ENCODE assay signal across 8 mouse cellular contexts in the genomic region with DNA sequence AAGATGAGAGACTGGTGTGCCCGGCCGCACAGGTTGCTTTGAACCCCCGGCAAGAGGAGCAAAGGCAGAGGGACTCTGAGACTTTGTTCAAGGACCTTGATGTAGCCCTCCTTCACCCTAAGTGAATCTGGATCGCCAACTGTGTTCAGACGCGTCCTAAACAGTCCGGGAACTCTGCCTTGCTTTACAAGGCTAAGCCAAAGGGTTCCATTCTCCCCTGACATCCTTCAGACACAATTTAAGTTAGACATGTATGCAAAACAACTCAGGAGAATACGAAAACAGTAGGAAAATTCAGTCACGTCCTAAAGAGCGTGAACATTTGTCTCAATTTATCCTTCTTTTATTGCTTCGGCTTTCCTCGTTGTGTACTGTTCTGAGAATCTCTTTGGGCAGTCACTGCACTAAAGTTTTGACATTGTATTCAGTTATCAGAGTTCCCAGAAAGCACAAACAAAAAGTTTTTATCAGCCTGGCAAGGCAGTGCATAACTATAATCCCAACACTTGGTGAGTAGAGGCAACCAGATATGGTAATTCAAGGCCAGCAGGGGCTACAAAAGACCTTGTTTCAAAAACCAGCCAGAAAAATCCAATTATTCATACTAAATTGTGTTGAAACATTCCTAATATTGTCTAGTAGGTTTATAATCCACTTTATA. TPM values are rescaled to one million over a fixed set of nuclear protein-coding genes. Genes with fewer than 3 reads are reported as not detected.
A peak's percentile ranks its signal among the peaks of the same experiment; 100 is the strongest.
DNase-seq lines count a peak whose midpoint lies in the region; ATAC-seq and TF ChIP-seq lines count a peak whose summit lies in the region.

No protein-coding gene starts in this region.

- no peaks in the 10 kb centered on the region for H3K27me3 ChIP-seq in heart, embryonic 10.5 days (ENCODE audit: insufficient read depth, poor library complexity, severe bottlenecking)
- H3K27me3 ChIP-seq in C2C12 (ENCODE audit: control insufficient read depth, insufficient read depth, insufficient read length), result no peaks in the 10 kb centered on the region
- no peaks in the 10 kb centered on the region for H3K27me3 ChIP-seq in forebrain, embryonic 13.5 days
- H3K27me3 ChIP-seq in liver, embryonic 16.5 days (ENCODE audit: control insufficient read depth, insufficient read depth, low read depth, low read length), result no peaks in the 10 kb centered on the region

- peaks cover 7% of the 10 kb centered on the region for H3K4me1 ChIP-seq in heart, embryonic 10.5 days
- H3K4me1 ChIP-seq in forebrain, embryonic 13.5 days, result peaks cover 23% of the 10 kb centered on the region
- H3K4me1 ChIP-seq in liver, embryonic 16.5 days (ENCODE audit: control insufficient read depth, low read depth, low read length), result peaks cover 12% of the 10 kb centered on the region

- H3K79me2 ChIP-seq in C2C12 (ENCODE audit: control insufficient read depth, insufficient read depth), result peaks cover 39% of the 10 kb centered on the region

- no peak for DNase-seq in heart, embryonic 10.5 days (ENCODE audit: low spot score)
- DNase-seq in heart, postnatal 10 days, result no peak
- DNase-seq in right cerebral cortex, postnatal 25 days, result no peak
- no peak for DNase-seq in left cerebral cortex, postnatal 4 days
- DNase-seq in kidney, adult 9 months, result no peak

- 0 out of 2 replicates have a peak, but pooled peaks cover under 1% of the 10 kb centered on the region for H3K36me3 ChIP-seq in heart, embryonic 10.5 days
- H3K36me3 ChIP-seq in C2C12 (ENCODE audit: control insufficient read depth, insufficient read depth), result no peaks in the 10 kb centered on the region
- no peaks in the 10 kb centered on the region for H3K36me3 ChIP-seq in forebrain, embryonic 13.5 days (ENCODE audit: poor library complexity, severe bottlenecking)
- no peaks in the 10 kb centered on the region for H3K36me3 ChIP-seq in liver, embryonic 16.5 days (ENCODE audit: control insufficient read depth, insufficient read depth)

- H3K4me2 ChIP-seq in forebrain, embryonic 13.5 days, result peak overlapping the region; percentile 91
- H3K4me2 ChIP-seq in liver, embryonic 16.5 days (ENCODE audit: low read depth, low read length), result peak overlapping the region; percentile 82

- H3K9ac ChIP-seq in forebrain, embryonic 13.5 days, result peak overlapping the region; percentile 93
- peak overlapping the region; percentile 97 for H3K9ac ChIP-seq in liver, embryonic 16.5 days (ENCODE audit: low read depth, low read length)

- peak overlapping the region; percentile 100 for H3K4me3 ChIP-seq in heart, embryonic 10.5 days
- peak overlapping the region; percentile 69 for H3K4me3 ChIP-seq in C2C12 (ENCODE audit: insufficient read depth, poor library complexity, severe bottlenecking)
- H3K4me3 ChIP-seq in forebrain, embryonic 13.5 days, result peak overlapping the region; percentile 75
- peak overlapping the region; percentile 97 for H3K4me3 ChIP-seq in liver, embryonic 16.5 days (ENCODE audit: low read depth, low read length)

- no peak for TF ChIP-seq CTCF in C2C12 (IDR thresholded peaks at IDR 0.05; ENCODE audit: control insufficient read depth, insufficient read depth, insufficient read length)

- peak overlapping the region; percentile 69 for H3ac ChIP-seq in C2C12 (ENCODE audit: control insufficient read depth, insufficient read length, low read depth)

- peak overlapping the region; percentile 97 for H3K27ac ChIP-seq in heart, embryonic 10.5 days
- peak overlapping the region; percentile 95 for H3K27ac ChIP-seq in forebrain, embryonic 13.5 days
- peak overlapping the region; percentile 32 for H3K27ac ChIP-seq in liver, embryonic 16.5 days (ENCODE audit: low read length)

- 13% methylated on average over 12 of the region's 12 CpGs for whole genome bisulfite sequencing in heart, embryonic 10.5 days
- 13% methylated on average over 12 of the region's 12 CpGs for WGBS in forebrain, embryonic 13.5 days
- WGBS in liver, embryonic 16.5 days (ENCODE audit: insufficient replicate concordance), result 12% methylated on average over 12 of the region's 12 CpGs

- H3K79me3 ChIP-seq in C2C12 (ENCODE audit: low read depth), result peaks cover 5% of the 10 kb centered on the region

- intact Hi-C loops in heart, postnatal 10 days (cut with DNase I), result loop anchor here (2.0 to 5.0 kb wide), 4 partner anchors 98 to 222 kb away; no protein-coding TSS in a partner anchor
- intact Hi-C loops in left cerebral cortex, postnatal 4 days (cut with DNase I), result loop anchor here (10.0 kb wide), 1 partner anchor 105 kb away; no protein-coding TSS in a partner anchor

- no peaks in the 10 kb centered on the region for H3K9me3 ChIP-seq in heart, embryonic 10.5 days
- H3K9me3 ChIP-seq in forebrain, embryonic 13.5 days (replicated peaks), result no peaks in the 10 kb centered on the region
- no peaks in the 10 kb centered on the region for H3K9me3 ChIP-seq in liver, embryonic 16.5 days (replicated peaks; ENCODE audit: control insufficient read depth, low read length)

- no peak for ATAC-seq in forebrain, embryonic 13.5 days
- ATAC-seq in liver, embryonic 16.5 days (ENCODE audit: low read depth), result no peak

TF ChIP-seq in C2C12, 6 proteins besides CTCF, POLR2A, EP300 and RAD21:
- TF ChIP-seq MYOD1 (IDR thresholded peaks at IDR 0.05; ENCODE audit: control insufficient read depth, insufficient read length, low read depth) (no peak), CEBPB (IDR thresholded peaks at IDR 0.05; ENCODE audit: low read depth) (no peak), MAX (IDR thresholded peaks at IDR 0.05) (no peak), MYOG (IDR thresholded peaks at IDR 0.05; ENCODE audit: control insufficient read depth, extremely low read depth, insufficient read length) (no peak), FOSL1 (IDR thresholded peaks at IDR 0.05; ENCODE audit: insufficient read depth, low read length, poor library complexity, severe bottlenecking) (no peak), USF1 (IDR thresholded peaks at IDR 0.05; ENCODE audit: low read depth) (no peak)

RNA-seq across cellular contexts. Expression of a gene that starts 0.5 kb away (rescaled TPM):
- polyA plus RNA-seq in heart, embryonic 10.5 days (2016; fragmentation: Nextera tagmentation; extraction: Ambion mirVana), result 4.9 and 5.6 TPM in 2 replicates
- total RNA-seq in heart, postnatal 10 days (2021), result 10 to 100 TPM; 41.9 to 43.9 TPM
- 3.2 TPM for polyA plus RNA-seq in C2C12 (2012; fragmentation: generic; extraction: Trizol)
- 4.8 and 5.4 TPM in 2 replicates for polyA plus RNA-seq in forebrain, embryonic 13.5 days (2015; fragmentation: Nextera tagmentation; extraction: Ambion mirVana)
- polyA plus RNA-seq in liver, embryonic 16.5 days (2015; fragmentation: Nextera tagmentation; extraction: Ambion mirVana), result 1.3 TPM in 2 replicates
- total RNA-seq in left cerebral cortex, postnatal 4 days (2021), result 10 to 100 TPM; 40.4 to 44.4 TPM

Comparison
In these comparisons a context has a peak if more than half of its experiments do, and no peak if none do; other contexts are left out.
1. H3K27ac ChIP-seq: peak in every context shown above with its lines; median percentile 97 in heart, embryonic 10.5 days; 95 in forebrain, embryonic 13.5 days; 32 in liver, embryonic 16.5 days.